34 mouse cellular contexts compared by ENCODE assay signal in genomic region chr10:108224413-108224812, GRCm38 (mm10).
A peak's percentile ranks its signal among the peaks of the same experiment; 100 is the strongest.
DNase-seq lines count a peak whose midpoint lies in the region; ATAC-seq lines count a peak whose summit lies in the region.
"Had no signal": no experiment of that assay in that cellular context is flagged by ENCODE, and none has a peak within 500 bp of the region (broad histone marks: within the 10 kb centered on the region; RNA-seq: fewer than 3 reads in every experiment).

No protein-coding gene starts in this region.

- H3K27me3 ChIP-seq in intestine, embryonic 16.5 days (replicated peaks; ENCODE audit: control insufficient read depth, insufficient read depth, low read length): no peaks in the 10 kb centered on the region
- H3K27me3 ChIP-seq: embryonic facial prominence, embryonic 13.5 days; forebrain, embryonic 15.5 days; heart, embryonic 13.5 days; hindbrain, embryonic 15.5 days; limb, embryonic 12.5 days; neural tube, embryonic 13.5 days; Patski had no signal

- H3K36me3 ChIP-seq in intestine, embryonic 16.5 days (ENCODE audit: control insufficient read depth, insufficient read depth, low read length): peaks cover 2% of the 10 kb centered on the region
- H3K36me3 ChIP-seq: hindbrain, embryonic 15.5 days had no signal

- H3K27ac ChIP-seq in intestine, embryonic 16.5 days (ENCODE audit: low read length): no peak overlapping the region
- H3K27ac ChIP-seq: embryonic facial prominence, embryonic 13.5 days; forebrain, embryonic 10.5 days; forebrain, embryonic 15.5 days; gastrocnemius, adult 2 months; heart, adult 2 months; heart, embryonic 13.5 days; hindbrain, embryonic 15.5 days; limb, embryonic 12.5 days; neural tube, embryonic 13.5 days had no signal

- H3K4me3 ChIP-seq in intestine, embryonic 16.5 days (ENCODE audit: low read length): no peak overlapping the region
- H3K4me3 ChIP-seq: embryonic facial prominence, embryonic 13.5 days; forebrain, embryonic 10.5 days; forebrain, embryonic 15.5 days; gastrocnemius, adult 2 months; heart, adult 2 months; heart, embryonic 13.5 days; hindbrain, embryonic 15.5 days; limb, embryonic 12.5 days; neural tube, embryonic 13.5 days had no signal

- peak; percentile 65 for ATAC-seq in intestine, embryonic 16.5 days
- 0 out of 2 replicates have a peak, but pooled peaks have one; percentile 17 for ATAC-seq in monocyte, adult 5-6 weeks (replicated peaks; ENCODE audit: insufficient number of reproducible peaks, low FRiP score, low TSS enrichment, poor library complexity, severe bottlenecking)
- no peak for ATAC-seq in activated CD4-positive, CD25-positive, alpha-beta regulatory T cell, adult 4 months
- ATAC-seq: CD4-positive, CD25-positive, alpha-beta regulatory T cell, adult 4 months; forebrain, embryonic 15.5 days; liver, postnatal 0 days; midbrain, embryonic 16.5 days had no signal

- WGBS in intestine, embryonic 16.5 days: 88% methylated on average over 5 of the region's 5 CpGs

- no peaks in the 10 kb centered on the region for H3K9me3 ChIP-seq in intestine, embryonic 16.5 days (ENCODE audit: control insufficient read depth, low read length)
- H3K9me3 ChIP-seq: embryonic facial prominence, embryonic 13.5 days; forebrain, embryonic 10.5 days; forebrain, embryonic 15.5 days; heart, embryonic 13.5 days; hindbrain, embryonic 15.5 days; limb, embryonic 12.5 days; neural tube, embryonic 13.5 days had no signal

- H3K4me2 ChIP-seq in intestine, embryonic 16.5 days (ENCODE audit: low read depth, low read length): no peak overlapping the region
- H3K4me2 ChIP-seq: embryonic facial prominence, embryonic 13.5 days; forebrain, embryonic 15.5 days; heart, embryonic 13.5 days; hindbrain, embryonic 15.5 days; limb, embryonic 12.5 days; liver, embryonic 11.5 days; midbrain, embryonic 11.5 days; neural tube, embryonic 13.5 days had no signal

- H3K4me1 ChIP-seq in intestine, embryonic 16.5 days (ENCODE audit: control insufficient read depth, insufficient read depth, low read length): peaks cover 5% of the 10 kb centered on the region; the same call in 1 of the 2 replicates
- H3K4me1 ChIP-seq: embryonic facial prominence, embryonic 13.5 days; forebrain, embryonic 10.5 days; forebrain, embryonic 15.5 days; hindbrain, embryonic 15.5 days; limb, embryonic 12.5 days had no signal

- no peak overlapping the region for H3K9ac ChIP-seq in intestine, embryonic 16.5 days (ENCODE audit: low read depth, low read length)
- H3K9ac ChIP-seq: embryonic facial prominence, embryonic 13.5 days; forebrain, embryonic 15.5 days; heart, embryonic 13.5 days; hindbrain, embryonic 15.5 days; limb, embryonic 12.5 days; liver, postnatal 0 days; neural tube, embryonic 13.5 days had no signal

- peak; percentile 18 to 19 for DNase-seq in spleen, postnatal 36 days (ENCODE audit: low spot score in 2 of 2)
- no peak for DNase-seq in spleen, postnatal 10 days (ENCODE audit: low spot score in 2 of 2)
- no peak for DNase-seq in gastrocnemius, adult 18-20 months (ENCODE audit: low spot score)
- no peak for DNase-seq in ovary, postnatal 36 days (ENCODE audit: low spot score)
- DNase-seq: adrenal gland, postnatal 14 days; cerebellum, adult 11 months; cerebellum, adult 9-11 months; gastrocnemius, adult 2 months; gastrocnemius, postnatal 36 days; heart, adult 2 months; heart, postnatal 10 days; kidney, adult 11 months; kidney, postnatal 14 days; layer of hippocampus, adult 9-11 months; liver, postnatal 0 days; lung, postnatal 36 days; retina, postnatal 1 day; right cerebral cortex, postnatal 14 days; thymus, postnatal 4 days had no signal

Comparison
In these comparisons a context has a peak if more than half of its experiments do, and no peak if none do; other contexts are left out.
1. DNase-seq: peak in spleen, postnatal 36 days (2 of 2); none in spleen, postnatal 10 days (0 of 2), gastrocnemius, adult 18-20 months (single experiment) and ovary, postnatal 36 days (single experiment).